Mouse (Mus musculus) midbrain, embryonic 16.5 days (tissue): ENCODE data around the gene Rnf111. TPM values are rescaled to one million over a fixed set of nuclear protein-coding genes. Genes with fewer than 3 reads are reported as not detected.

ENCODE experiments used
- ATAC-seq: fragments of 200-750 bp; cut with Nextera tagmentation; 2 replicates; pipeline ENCODE4 v1.8.0; 2017; ENCODE audit warnings: moderate TSS enrichment
- H3K27ac ChIP-seq: fragments of 300-500 bp; sonication (generic); 2 replicates; pipeline ENCODE4 v1.5.1; 2014; ENCODE audit warnings: mild to moderate bottlenecking, low read length, mixed read lengths
- H3K27me3 ChIP-seq: fragments of 300-500 bp; sonication (generic); 2 replicates; pipeline ENCODE4 v1.6.1; 2014; ENCODE audit warnings: low read depth, low read length, mixed read lengths; ENCODE audit not compliant: control insufficient read depth, insufficient read depth
- H3K36me3 ChIP-seq: fragments of 300-500 bp; sonication (generic); 2 replicates; pipeline ENCODE4 v1.6.1; 2014; ENCODE audit warnings: mild to moderate bottlenecking, low read length, moderate library complexity, mixed read lengths; ENCODE audit not compliant: control insufficient read depth, insufficient read depth
- H3K4me1 ChIP-seq: fragments of 300-500 bp; sonication (generic); 2 replicates; pipeline ENCODE4 v1.6.1; 2014; ENCODE audit warnings: mild to moderate bottlenecking, low read length, mixed read lengths; ENCODE audit not compliant: control insufficient read depth, insufficient read depth
- H3K4me2 ChIP-seq: fragments of 300-500 bp; sonication (generic); 2 replicates; pipeline ENCODE4 v1.6.1; 2014; ENCODE audit warnings: mild to moderate bottlenecking, low read length, mixed read lengths
- H3K4me3 ChIP-seq: fragments of 300-500 bp; sonication (generic); 2 replicates; pipeline ENCODE4 v1.5.1; 2014; ENCODE audit warnings: low read depth, mild to moderate bottlenecking, low read length, moderate library complexity, mixed read lengths
- H3K9ac ChIP-seq: fragments of 300-500 bp; sonication (generic); 2 replicates; pipeline ENCODE4 v1.6.1; 2014; ENCODE audit warnings: low read depth, low read length, mixed read lengths
- H3K9me3 ChIP-seq: fragments of 300-500 bp; sonication (generic); replicated peaks from 2 replicates; pipeline ENCODE4 v1.6.1; 2014; ENCODE audit warnings: mild to moderate bottlenecking, low read length, mixed read lengths; ENCODE audit not compliant: control insufficient read depth, poor library complexity, severe bottlenecking
- WGBS: fragments of 180-500 bp; shearing (Covaris S2); extraction: QIAGEN DNeasy Blood & Tissue Kit; methylation state at CpG from one replicate; pipeline ENCODE4 v1.1.7; 2014; 5-methylcytosine and 5-hydroxymethylcytosine counted together
- microRNA-seq: library from miRNA; unstranded; fragments of <30 nt; microRNA quantifications from one replicate; pipeline ENCODE4, GENCODE M21; 2017
- polyA plus RNA-seq: library from polyadenylated mRNA; unstranded; fragments of >200 nt; fragmentation: Nextera tagmentation; extraction: Ambion mirVana; gene quantifications from 2 replicates; pipeline ENCODE4 v1.2.1, GENCODE M21; 2015

Rnf111 gene
- polyA plus RNA-seq, 1 experiment from 2014 or later = 28.9 TPM

GRCm38 (mm10) chr9:70383750-70384149, 119.8 kb downstream of the Rnf111 start:
- Histone ChIP-seq H3K27ac (no peak overlapping the region), H3K9ac (no peak overlapping the region), H3K27me3 (no peaks in the 10 kb centered on the region), H3K36me3 (no peaks in the 10 kb centered on the region), H3K4me1 (no peaks in the 10 kb centered on the region), H3K4me3 (no peak overlapping the region), H3K9me3 (no peaks in the 10 kb centered on the region), H3K4me2 (no peak overlapping the region)
- WGBS = 80% methylated on average over 10 of the region's 10 CpGs
- ATAC-seq = no peak

GRCm38 (mm10) chr9:70382091-70382490, 121.4 kb downstream of the Rnf111 start:
- H3K27me3 ChIP-seq = no peaks in the 10 kb centered on the region
- no peaks in the 10 kb centered on the region for H3K4me1 ChIP-seq
- H3K36me3 ChIP-seq = no peaks in the 10 kb centered on the region
- H3K27ac ChIP-seq = no peak overlapping the region
- WGBS = 88% methylated on average over 12 of the region's 12 CpGs
- H3K9ac ChIP-seq = no peak overlapping the region
- H3K4me3 ChIP-seq = no peak overlapping the region
- no peaks in the 10 kb centered on the region for H3K9me3 ChIP-seq
- no peak for ATAC-seq
- H3K4me2 ChIP-seq = no peak overlapping the region

GRCm38 (mm10) chr9:70379502-70380467, 123.7 kb downstream of the Rnf111 start:
- H3K4me2 ChIP-seq = no peak overlapping the region
- no peaks in the 10 kb centered on the region for H3K9me3 ChIP-seq
- 90% methylated on average over 7 of the region's 7 CpGs for whole genome bisulfite sequencing
- no peaks in the 10 kb centered on the region for H3K36me3 ChIP-seq
- no peak overlapping the region for H3K4me3 ChIP-seq
- H3K4me1 ChIP-seq = no peaks in the 10 kb centered on the region
- ATAC-seq = no peak
- H3K27me3 ChIP-seq = no peaks in the 10 kb centered on the region
- H3K27ac ChIP-seq = no peak overlapping the region
- H3K9ac ChIP-seq = no peak overlapping the region

Small RNA genes within 50 kb of the gene (microRNA-seq; reads per million reads assigned to microRNA genes)
- 9.1 reads per million, percentile 30 among the genes with 10 or more reads in this experiment for gene Mir5626

Other genes starting within 250 kb of the Rnf111 start
- 14.8 and 20.3 TPM in 2 replicates for gene Ccnb2, start 82.2 kb downstream of the Rnf111 start, polyA plus RNA-seq
- gene Sltm, start 39.0 kb upstream of the Rnf111 start, polyA plus RNA-seq = 63.2 and 66.2 TPM in 2 replicates
- 0.21 and 0.25 TPM in 2 replicates for gene Gm10642, start 152.5 kb upstream of the Rnf111 start, polyA plus RNA-seq
- gene Mindy2, start 153.4 kb upstream of the Rnf111 start, polyA plus RNA-seq = 20.1 and 21.2 TPM in 2 replicates
- gene Adam10, start 175.3 kb upstream of the Rnf111 start, polyA plus RNA-seq = 53.6 and 60.8 TPM in 2 replicates